Mouse (Mus musculus) liver, embryonic 15.5 days (tissue): ENCODE data around the gene Tmem176b. TPM values are rescaled to one million over a fixed set of nuclear protein-coding genes. Genes with fewer than 3 reads are reported as not detected.
A peak's percentile ranks its signal among the peaks of the same experiment; 100 is the strongest.
"Not testable (repeated sequence)": the region's sequence is repeated elsewhere in the genome, so short reads cannot be mapped to it uniquely, and the experiment has no call there.

Experiments used
- ATAC-seq: fragments of 200-750 bp; cut with Nextera tagmentation; 2 replicates; pipeline ENCODE4 v1.8.0; 2017; ENCODE audit warnings: moderate number of reproducible peaks, mild to moderate bottlenecking, moderate library complexity; ENCODE audit not compliant: insufficient read depth
- H3K27ac ChIP-seq: fragments of 300-500 bp; sonication (generic); replicated peaks from 2 replicates; pipeline ENCODE4 v1.5.1; 2015; ENCODE audit warnings: mild to moderate bottlenecking, inconsistent platforms
- H3K27me3 ChIP-seq: fragments of 300-500 bp; sonication (generic); 2 replicates; pipeline ENCODE4 v1.6.1; 2015; ENCODE audit warnings: mild to moderate bottlenecking, inconsistent platforms
- H3K36me3 ChIP-seq: fragments of 300-500 bp; sonication (generic); replicated peaks from 2 replicates; pipeline ENCODE4 v1.6.1; 2015; ENCODE audit warnings: moderate library complexity, mild to moderate bottlenecking, inconsistent platforms
- H3K4me1 ChIP-seq: fragments of 300-500 bp; sonication (generic); replicated peaks from 2 replicates; pipeline ENCODE4 v1.6.1; 2015; ENCODE audit warnings: inconsistent platforms
- H3K4me2 ChIP-seq: fragments of 300-500 bp; sonication (generic); 2 replicates; pipeline ENCODE4 v1.6.1; 2015; ENCODE audit warnings: moderate library complexity, mild to moderate bottlenecking, inconsistent platforms
- H3K4me3 ChIP-seq: fragments of 300-500 bp; sonication (generic); replicated peaks from 2 replicates; pipeline ENCODE4 v1.5.1; 2015; ENCODE audit warnings: mild to moderate bottlenecking, inconsistent platforms
- H3K9ac ChIP-seq: fragments of 300-500 bp; sonication (generic); 2 replicates; pipeline ENCODE4 v1.6.1; 2015; ENCODE audit warnings: moderate library complexity, mild to moderate bottlenecking, inconsistent platforms
- H3K9me3 ChIP-seq: fragments of 300-500 bp; sonication (generic); replicated peaks from 2 replicates; pipeline ENCODE4 v1.6.1; 2016; ENCODE audit warnings: inconsistent platforms
- WGBS: fragments of 180-500 bp; shearing (Covaris S2); methylation state at CpG from one replicate; pipeline ENCODE4 v1.1.7; 2015; ENCODE audit warnings: mixed read lengths; ENCODE audit not compliant: insufficient replicate concordance; 5-methylcytosine and 5-hydroxymethylcytosine counted together
- polyA plus RNA-seq: library from polyadenylated mRNA; unstranded; fragments of >200 nt; fragmentation: Nextera tagmentation; extraction: Ambion mirVana; gene quantifications from 2 replicates; pipeline ENCODE4 v1.2.1, GENCODE M21; 2015

Tmem176b gene
- polyA plus RNA-seq, 1 experiment from 2014 or later = 182 TPM

DNA sequence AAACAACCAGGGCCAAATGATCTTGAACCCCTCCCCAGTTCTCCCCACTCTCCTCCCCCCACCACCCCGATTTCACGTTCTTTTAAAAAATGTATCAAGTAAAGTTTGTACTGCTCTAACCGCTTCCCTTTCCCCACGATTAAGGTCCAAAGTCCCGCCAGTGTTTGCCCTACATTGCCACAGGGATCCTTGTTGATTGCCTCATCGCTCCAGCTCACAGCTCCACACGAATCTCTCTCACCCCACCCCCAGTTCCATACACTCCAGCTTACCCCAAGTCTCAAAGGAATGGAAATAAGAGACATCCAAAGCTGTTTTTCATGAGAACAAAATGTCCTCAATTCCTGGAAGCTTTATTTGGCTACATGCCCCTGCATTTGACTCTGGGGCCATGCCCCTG, 16.3 kb downstream of the Tmem176b start:
- ATAC-seq = peak; percentile 78

DNA sequence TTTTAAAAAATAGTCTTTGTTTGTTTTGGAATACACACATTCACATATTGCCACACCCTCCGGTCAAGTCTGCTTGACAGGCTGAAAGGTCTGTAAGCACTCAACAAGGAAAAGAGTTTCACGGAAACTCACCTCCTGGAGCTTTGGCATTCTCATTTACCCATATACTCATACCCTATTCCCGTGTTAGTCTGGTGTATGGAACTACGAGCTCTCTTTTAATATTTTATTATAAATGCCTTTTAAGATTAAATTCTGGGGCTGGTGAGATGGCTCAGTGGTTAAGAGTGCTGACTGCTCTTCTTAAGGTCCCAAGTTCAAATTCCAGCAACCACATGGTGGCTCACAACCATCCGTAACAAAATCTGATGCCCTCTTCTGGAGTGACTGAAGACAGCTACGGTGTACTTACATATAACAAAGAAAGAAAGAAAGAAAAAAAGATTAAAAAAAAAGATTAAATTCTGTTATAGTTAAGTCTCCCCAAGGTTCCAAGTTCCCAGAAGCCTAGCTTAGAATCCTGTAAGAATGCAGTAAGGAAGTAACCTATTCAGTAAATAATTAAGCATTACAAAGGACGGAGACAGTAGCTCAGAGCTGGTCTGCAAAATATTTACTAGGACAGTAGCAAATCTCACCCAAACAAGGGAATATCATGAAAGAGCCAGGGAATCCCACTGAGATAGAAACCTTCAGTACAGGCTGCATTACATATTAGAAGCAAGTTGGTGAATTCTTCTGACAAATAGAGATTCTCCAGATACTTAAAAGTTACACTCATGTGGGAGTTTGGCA, 19.1 kb downstream of the Tmem176b start:
- not testable (repeated sequence) for H3K4me2 ChIP-seq, H3K4me3 ChIP-seq, H3K27me3 ChIP-seq, H3K9me3 ChIP-seq, H3K4me1 ChIP-seq, ATAC-seq, H3K36me3 ChIP-seq, H3K27ac ChIP-seq, H3K9ac ChIP-seq
- 68% methylated on average over 7 of the region's 7 CpGs for WGBS

More for the DNA sequence above, 16.3 kb downstream of the Tmem176b start:
- WGBS = 41% methylated on average over 7 of the region's 7 CpGs
- no peak overlapping the region for H3K4me2 ChIP-seq
- H3K27me3 ChIP-seq = no peaks in the 10 kb centered on the region
- peak overlapping the region; percentile 34; the same call in 1 of the 2 replicates for H3K27ac ChIP-seq
- no peaks in the 10 kb centered on the region for H3K36me3 ChIP-seq
- H3K9me3 ChIP-seq = no peaks in the 10 kb centered on the region
- H3K4me1 ChIP-seq = peaks cover 15% of the 10 kb centered on the region
- no peak overlapping the region for H3K9ac ChIP-seq
- H3K4me3 ChIP-seq = no peak overlapping the region

DNA sequence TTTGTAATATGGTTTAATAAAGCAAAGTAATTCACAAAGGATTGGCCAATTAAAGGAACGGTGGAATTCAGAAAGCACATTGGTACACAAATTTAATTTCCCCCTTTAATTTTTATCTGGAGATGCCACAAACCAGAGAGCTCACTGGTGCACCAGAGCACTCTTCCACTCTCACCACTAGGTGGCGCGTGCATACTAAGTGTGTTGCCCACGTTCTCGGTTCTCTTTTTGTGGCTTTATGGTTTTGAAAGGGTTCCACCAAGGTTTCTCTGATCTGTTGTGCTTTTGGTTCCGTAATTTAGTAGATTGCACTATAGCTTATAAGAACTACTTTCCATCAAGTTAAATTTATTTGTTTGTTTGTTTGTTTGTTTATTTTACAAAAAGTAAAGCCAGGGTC, 23.5 kb downstream of the Tmem176b start:
- Histone ChIP-seq H3K27me3 (no peaks in the 10 kb centered on the region), H3K9me3 (no peaks in the 10 kb centered on the region), H3K36me3 (no peaks in the 10 kb centered on the region), H3K4me3 (no peak overlapping the region), H3K4me2 (no peak overlapping the region), H3K4me1 (no peaks in the 10 kb centered on the region), H3K9ac (no peak overlapping the region), H3K27ac (no peak overlapping the region)
- under 1% methylated on average over 6 of the region's 6 CpGs for WGBS
- ATAC-seq = no peak

DNA sequence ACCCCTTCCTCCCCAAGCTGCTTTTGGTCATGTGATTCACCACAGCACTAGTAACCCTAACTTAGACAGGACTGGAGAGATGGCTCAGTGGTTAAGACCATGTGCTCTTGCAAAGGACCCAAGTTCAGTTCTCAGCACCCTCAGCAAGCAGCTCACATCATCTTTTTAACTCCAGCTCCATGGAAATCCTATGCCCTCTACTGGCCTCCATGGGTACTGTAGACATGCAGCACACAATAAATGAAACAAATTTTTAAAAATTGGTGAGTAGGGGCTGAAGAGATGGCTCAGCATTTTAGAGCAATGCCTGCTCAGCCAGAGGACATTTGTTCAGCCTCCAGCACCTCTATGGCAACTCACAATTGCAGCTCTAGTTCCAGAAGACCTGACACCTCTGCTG, 26.3 kb downstream of the Tmem176b start:
- no peaks in the 10 kb centered on the region for H3K9me3 ChIP-seq

DNA sequence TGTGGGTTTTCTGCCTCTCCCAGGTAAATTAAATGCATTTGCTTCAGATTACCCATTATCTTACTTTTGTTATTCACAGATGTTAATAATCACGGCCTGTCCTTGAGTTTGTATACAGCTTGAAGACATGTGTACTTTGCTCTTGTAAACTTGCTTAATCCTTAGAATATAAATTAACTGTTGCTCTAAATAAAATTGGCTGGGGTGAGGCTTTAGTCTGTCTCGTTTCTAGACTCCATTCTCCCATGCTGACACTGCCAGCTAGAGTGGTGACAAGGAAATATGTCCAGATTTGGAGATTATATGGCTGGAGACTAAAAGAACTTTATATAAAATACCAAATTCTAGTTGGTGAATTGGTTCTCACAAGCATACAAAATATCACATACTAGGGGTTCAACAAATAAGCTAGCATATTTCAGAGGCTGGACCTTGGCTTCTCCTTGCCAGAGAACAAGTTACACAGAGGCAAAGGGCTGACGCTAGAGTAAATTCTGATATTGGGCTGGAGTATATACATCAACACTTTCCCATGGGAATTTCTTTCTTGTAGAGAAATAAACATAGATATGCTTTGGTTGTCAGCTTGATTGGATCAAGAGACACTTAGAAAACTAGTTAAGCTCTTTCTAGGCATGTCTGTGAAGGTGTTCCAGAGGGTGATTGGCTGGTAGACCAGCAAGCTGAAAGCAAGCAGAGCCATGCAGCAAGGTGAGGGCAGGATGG, 31.6 kb downstream of the Tmem176b start:
- no peaks in the 10 kb centered on the region for H3K27me3 ChIP-seq
- no peak overlapping the region for H3K4me3 ChIP-seq
- H3K9me3 ChIP-seq = no peaks in the 10 kb centered on the region
- 59% methylated on average over 3 of the region's 3 CpGs for WGBS
- no peak overlapping the region for H3K4me2 ChIP-seq
- H3K9ac ChIP-seq = no peak overlapping the region
- no peak for ATAC-seq
- no peak overlapping the region for H3K27ac ChIP-seq
- no peaks in the 10 kb centered on the region for H3K36me3 ChIP-seq
- H3K4me1 ChIP-seq = no peaks in the 10 kb centered on the region

More for the DNA sequence above, 26.3 kb downstream of the Tmem176b start:
- no peak overlapping the region for H3K9ac ChIP-seq
- no peak overlapping the region for H3K4me3 ChIP-seq
- no peaks in the 10 kb centered on the region for H3K4me1 ChIP-seq
- H3K27ac ChIP-seq = no peak overlapping the region
- no peaks in the 10 kb centered on the region for H3K27me3 ChIP-seq
- no peaks in the 10 kb centered on the region for H3K36me3 ChIP-seq
- H3K4me2 ChIP-seq = no peak overlapping the region
- ATAC-seq = no peak

DNA sequence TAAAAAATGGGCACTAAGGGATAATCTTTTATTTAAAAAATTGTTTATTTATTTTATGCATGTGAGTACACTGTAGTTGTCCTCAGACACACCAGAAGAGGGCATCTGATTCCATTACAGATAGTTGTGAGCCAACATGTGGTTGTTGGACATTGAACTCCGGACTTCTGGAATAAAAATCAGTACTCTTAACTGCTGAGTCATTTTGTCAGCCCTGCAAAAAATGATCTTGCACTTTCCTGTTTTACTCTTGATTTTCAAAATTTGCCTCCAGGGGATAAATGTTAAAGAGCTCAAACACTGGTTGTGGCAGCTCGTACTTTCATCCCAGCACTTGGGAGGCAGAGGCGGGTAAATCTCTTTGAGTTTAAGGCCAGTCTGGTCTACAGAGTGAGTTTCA, 34.5 kb downstream of the Tmem176b start:
- no peaks in the 10 kb centered on the region for H3K27me3 ChIP-seq
- no peaks in the 10 kb centered on the region for H3K9me3 ChIP-seq
- H3K27ac ChIP-seq = no peak overlapping the region
- no peaks in the 10 kb centered on the region for H3K36me3 ChIP-seq
- H3K4me1 ChIP-seq = no peaks in the 10 kb centered on the region
- H3K4me3 ChIP-seq = no peak overlapping the region
- H3K4me2 ChIP-seq = no peak overlapping the region
- no peak for ATAC-seq
- no peak overlapping the region for H3K9ac ChIP-seq
- WGBS = 60% methylated on average over 3 of the region's 3 CpGs

DNA sequence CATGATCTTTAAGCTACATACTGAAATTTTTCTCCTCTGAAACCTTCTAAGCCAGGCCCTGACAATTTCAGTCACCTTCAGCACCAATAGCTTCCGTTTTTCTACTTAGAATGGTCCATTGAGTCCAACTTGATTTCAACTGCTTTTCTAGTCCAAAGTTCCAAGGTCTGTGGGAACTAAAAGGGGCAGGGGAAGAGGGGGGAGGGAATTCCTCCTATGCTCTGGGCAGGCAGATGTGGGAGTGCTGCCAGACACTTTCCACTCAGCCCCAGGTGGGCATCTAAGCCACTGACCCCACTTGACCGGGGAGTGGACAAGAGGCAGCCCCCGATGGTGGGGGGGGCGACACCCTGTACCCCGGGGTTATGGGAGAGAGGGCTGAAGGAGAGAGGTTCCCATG, 37.0 kb downstream of the Tmem176b start:
- Histone ChIP-seq H3K4me3 (no peak overlapping the region), H3K4me2 (no peak overlapping the region), H3K9me3 (no peaks in the 10 kb centered on the region), H3K4me1 (no peaks in the 10 kb centered on the region), H3K27me3 (no peaks in the 10 kb centered on the region), H3K27ac (no peak overlapping the region), H3K9ac (no peak overlapping the region), H3K36me3 (no peaks in the 10 kb centered on the region)
- ATAC-seq = no peak
- WGBS = 61% methylated on average over 5 of the region's 5 CpGs

DNA sequence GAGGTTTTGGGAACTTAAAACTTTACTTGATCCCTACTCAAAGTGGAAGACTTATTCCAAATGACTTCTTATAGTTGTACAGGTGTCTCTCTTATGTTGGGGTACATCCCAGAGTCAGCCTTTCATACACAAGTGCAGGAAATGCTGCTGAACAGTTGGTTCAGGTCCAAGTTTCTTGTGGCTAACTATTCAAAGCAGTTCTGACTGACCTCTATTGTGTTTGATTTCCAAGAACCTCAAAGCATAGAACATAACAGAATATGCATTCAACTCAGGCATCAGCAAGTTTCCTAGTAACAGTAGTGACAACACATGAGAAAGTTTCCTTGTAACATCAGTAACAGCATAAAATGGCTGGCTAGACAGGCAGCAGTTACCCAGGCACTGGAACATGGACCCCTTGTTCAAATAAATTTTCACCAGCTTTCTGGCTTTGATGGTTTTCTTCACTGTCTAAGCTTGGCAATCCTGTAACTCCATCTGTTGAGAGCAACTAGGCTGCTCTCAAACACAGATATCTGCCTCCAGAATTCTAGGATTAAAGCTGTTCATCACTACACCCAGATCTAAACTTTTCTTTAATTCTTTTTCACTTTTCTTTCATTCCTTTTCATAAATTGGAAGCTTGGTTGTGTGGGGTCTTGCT, 37.8 kb downstream of the Tmem176b start:
- Histone ChIP-seq H3K27me3 (no peaks in the 10 kb centered on the region), H3K4me1 (no peaks in the 10 kb centered on the region), H3K9ac (no peak overlapping the region), H3K4me2 (no peak overlapping the region), H3K36me3 (no peaks in the 10 kb centered on the region), H3K4me3 (no peak overlapping the region), H3K9me3 (no peaks in the 10 kb centered on the region), H3K27ac (no peak overlapping the region)
- ATAC-seq = no peak

DNA sequence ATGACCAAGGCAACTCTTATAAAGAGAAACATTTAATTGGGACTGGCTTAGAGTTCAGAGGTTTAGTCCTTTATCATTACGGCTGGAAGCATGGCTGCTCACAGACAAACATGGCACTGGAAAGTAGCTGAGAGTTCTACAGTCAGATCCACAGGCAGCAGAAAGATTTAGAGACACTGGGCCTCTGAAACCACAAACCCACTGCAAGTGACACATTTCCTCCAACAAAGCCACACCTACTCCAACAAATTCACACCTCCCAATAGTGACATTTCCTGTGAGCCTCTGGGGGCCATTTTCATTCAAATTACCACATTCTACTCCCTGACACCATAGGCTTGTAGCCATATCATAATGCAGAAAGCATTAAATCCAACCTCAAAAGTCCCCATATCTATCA, 39.4 kb downstream of the Tmem176b start:
- Histone ChIP-seq H3K4me3 (no peak overlapping the region), H3K9ac (no peak overlapping the region), H3K27me3 (no peaks in the 10 kb centered on the region), H3K27ac (no peak overlapping the region), H3K36me3 (no peaks in the 10 kb centered on the region), H3K4me2 (no peak overlapping the region), H3K4me1 (no peaks in the 10 kb centered on the region), H3K9me3 (no peaks in the 10 kb centered on the region)
- no peak for ATAC-seq
- WGBS = 13% methylated on average over 1 of the region's 1 CpGs

DNA sequence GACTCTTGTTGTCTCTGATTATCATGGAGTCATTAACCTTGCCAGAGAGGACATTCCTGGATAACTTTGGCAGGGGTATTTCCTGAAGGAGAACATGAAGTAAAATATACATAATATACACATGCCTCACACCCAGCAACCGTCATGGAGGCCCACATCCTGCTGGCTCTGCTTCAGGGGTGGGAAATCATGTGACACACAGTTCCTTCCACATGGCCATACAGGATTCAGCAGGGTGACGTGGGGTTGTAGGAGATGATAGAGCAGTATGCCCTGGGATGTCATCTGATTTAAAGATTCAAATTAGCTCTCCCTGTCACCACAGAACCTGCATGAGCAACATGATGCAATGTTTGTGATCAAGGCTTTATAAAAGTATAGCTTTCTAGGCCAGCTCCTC, 53.4 kb downstream of the Tmem176b start:
- Histone ChIP-seq H3K27ac (no peak overlapping the region), H3K9ac (no peak overlapping the region), H3K4me2 (no peak overlapping the region), H3K27me3 (no peaks in the 10 kb centered on the region), H3K4me3 (no peak overlapping the region), H3K36me3 (no peaks in the 10 kb centered on the region), H3K9me3 (no peaks in the 10 kb centered on the region), H3K4me1 (no peaks in the 10 kb centered on the region)
- ATAC-seq = no peak
- 39% methylated on average over 2 of the region's 2 CpGs for WGBS

DNA sequence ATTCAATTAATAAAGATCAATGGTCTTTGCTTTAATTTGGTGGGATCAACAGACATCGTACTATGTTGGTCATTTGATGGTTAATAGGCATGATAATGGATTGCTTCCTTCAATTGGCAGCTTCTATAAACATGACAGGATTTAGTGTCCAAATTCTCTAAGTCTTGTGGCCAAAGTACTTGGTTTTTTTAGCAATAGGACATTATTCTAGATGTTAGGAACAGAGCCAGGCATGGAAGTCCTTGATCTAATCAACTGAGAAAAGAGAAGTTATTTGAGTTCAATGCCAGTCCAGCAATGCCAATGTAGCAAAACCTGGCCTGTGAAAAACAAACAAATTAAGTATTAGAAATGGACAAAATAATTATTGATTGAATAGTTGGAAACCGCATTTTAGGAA, 55.7 kb downstream of the Tmem176b start:
- 64% methylated on average over 2 of the region's 2 CpGs for WGBS
- H3K36me3 ChIP-seq = no peaks in the 10 kb centered on the region
- no peak for ATAC-seq
- H3K4me2 ChIP-seq = no peak overlapping the region
- H3K9me3 ChIP-seq = no peaks in the 10 kb centered on the region
- H3K27me3 ChIP-seq = no peaks in the 10 kb centered on the region
- no peak overlapping the region for H3K9ac ChIP-seq
- no peak overlapping the region for H3K27ac ChIP-seq
- H3K4me3 ChIP-seq = no peak overlapping the region
- H3K4me1 ChIP-seq = no peaks in the 10 kb centered on the region
